Mouse (Mus musculus): ENCODE results near the gene Fam171a2.

Fam171a2 gene

GRCm38 (mm10) chr11:102434816-102435705, 12.4 kb downstream of the Fam171a2 start:
- no peak for DNase-seq (ENCODE audit: low spot score in 2 of 2)

GRCm38 (mm10) chr11:102434406-102434805, 13.1 kb downstream of the Fam171a2 start:
- DNase-seq (ENCODE audit: low spot score in 2 of 2): peak; percentile 89 to 95

- DNase-seq (ENCODE audit: low spot score in 2 of 2): no peak
Observed at GRCm38 (mm10) chr11:102433866-102434265, 13.6 kb downstream of the Fam171a2 start.

- DNase-seq (ENCODE audit: low spot score in 2 of 2): peak in 1 of 2 experiments; percentile 29
Observed at GRCm38 (mm10) chr11:102432896-102433295, 14.6 kb downstream of the Fam171a2 start.

- DNase-seq (ENCODE audit: low spot score in 2 of 2): no peak
Observed at GRCm38 (mm10) chr11:102432115-102432843, 15.2 kb downstream of the Fam171a2 start.

GRCm38 (mm10) chr11:102431728-102432114, 15.8 kb downstream of the Fam171a2 start:
- no peak for DNase-seq (ENCODE audit: low spot score in 2 of 2)

GRCm38 (mm10) chr11:102431018-102431645, 16.4 kb downstream of the Fam171a2 start:
- peak; percentile 78 to 85 for DNase-seq (ENCODE audit: low spot score in 2 of 2)

- peak; percentile 86 to 94 for DNase-seq (ENCODE audit: low spot score in 2 of 2)
Observed at GRCm38 (mm10) chr11:102430121-102431017, 17.1 kb downstream of the Fam171a2 start, which contains the start of gene Grn. TSS of gene Grn (plus strand) at chr11:102430315.

- no peak for DNase-seq (ENCODE audit: low spot score in 2 of 2)
Observed at GRCm38 (mm10) chr11:102429551-102429950, 17.9 kb downstream of the Fam171a2 start.

- DNase-seq (ENCODE audit: low spot score in 2 of 2): no peak
Observed at GRCm38 (mm10) chr11:102428981-102429540, 18.4 kb downstream of the Fam171a2 start.

GRCm38 (mm10) chr11:102425555-102426316, 21.7 kb downstream of the Fam171a2 start:
- no peak for DNase-seq (ENCODE audit: low spot score in 2 of 2)

GRCm38 (mm10) chr11:102424666-102425065, 22.8 kb downstream of the Fam171a2 start:
- DNase-seq (ENCODE audit: low spot score in 2 of 2): no peak

- DNase-seq (ENCODE audit: low spot score in 2 of 2): no peak
Observed at GRCm38 (mm10) chr11:102421559-102421958, 25.9 kb downstream of the Fam171a2 start.

GRCm38 (mm10) chr11:102418887-102419286, 28.6 kb downstream of the Fam171a2 start:
- no peak for DNase-seq (ENCODE audit: low spot score in 2 of 2)

- no peak for DNase-seq (ENCODE audit: low spot score in 2 of 2)
Observed at GRCm38 (mm10) chr11:102417160-102417559, 30.3 kb downstream of the Fam171a2 start.

- DNase-seq (ENCODE audit: low spot score in 2 of 2): no peak
Observed at GRCm38 (mm10) chr11:102415034-102415802, 32.3 kb downstream of the Fam171a2 start.

GRCm38 (mm10) chr11:102413059-102413458, 34.4 kb downstream of the Fam171a2 start:
- DNase-seq (ENCODE audit: low spot score in 2 of 2): no peak

- DNase-seq (ENCODE audit: low spot score in 2 of 2): peak; percentile 85 to 92
Observed at GRCm38 (mm10) chr11:102411704-102412103, 35.8 kb downstream of the Fam171a2 start.

GRCm38 (mm10) chr11:102411061-102411460, 36.4 kb downstream of the Fam171a2 start:
- DNase-seq (ENCODE audit: low spot score in 2 of 2): no peak
